Mouse (Mus musculus) embryo, embryonic 9.5 days (tissue): ENCODE measurements around the gene Grifin.

Experiments
- DNase-seq: peaks from one replicate; pipeline ENCODE4 v3.0.0-alpha.2; 2017; ENCODE audit errors: extremely low spot score

Gene Grifin

GRCm38 (mm10) chr5:140589082-140589774, 24.4 kb upstream of the Grifin start:
- DNase-seq, result no peak

- peak; percentile 85 for DNase-seq
These were observed 19.0 kb upstream of the Grifin start for GRCm38 (mm10) chr5:140583732-140584368.

DNA sequence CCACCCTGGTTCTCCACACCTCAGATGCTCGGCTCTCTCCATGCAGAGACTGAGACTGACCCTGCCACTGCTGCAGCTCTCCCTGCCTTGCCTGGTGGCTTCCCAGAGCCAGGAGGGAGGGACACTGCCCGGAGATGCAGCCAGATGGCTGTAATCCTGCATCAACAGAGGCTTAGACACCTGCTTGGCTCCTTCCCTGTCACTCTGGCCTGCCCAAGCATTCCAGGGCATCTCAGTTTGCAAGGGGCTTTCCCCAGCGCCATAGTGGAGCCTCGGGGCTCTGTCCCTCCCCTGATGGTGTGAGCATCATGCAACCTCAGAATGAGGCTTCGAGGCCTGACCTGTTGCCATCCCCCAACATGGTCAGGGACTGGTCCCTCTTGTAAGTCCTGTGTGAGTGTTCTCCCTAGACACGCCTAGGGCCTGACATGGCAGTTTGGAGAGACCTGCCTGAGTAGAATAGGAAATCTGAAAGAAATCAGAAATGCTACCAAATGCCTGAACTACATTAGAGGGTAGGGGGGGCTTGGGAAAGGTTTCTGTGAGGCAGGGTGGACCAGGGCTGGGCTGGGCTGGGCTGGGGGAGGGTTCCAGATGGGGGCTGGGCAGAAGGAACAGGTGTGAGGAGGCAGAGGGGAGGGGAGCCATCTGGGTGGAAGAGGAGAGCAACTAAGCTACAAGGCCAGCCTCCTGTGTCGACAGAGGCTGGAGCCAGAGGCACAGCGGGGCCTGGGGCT, 18.3 kb upstream of the Grifin start:
- no peak for DNase-seq

DNA sequence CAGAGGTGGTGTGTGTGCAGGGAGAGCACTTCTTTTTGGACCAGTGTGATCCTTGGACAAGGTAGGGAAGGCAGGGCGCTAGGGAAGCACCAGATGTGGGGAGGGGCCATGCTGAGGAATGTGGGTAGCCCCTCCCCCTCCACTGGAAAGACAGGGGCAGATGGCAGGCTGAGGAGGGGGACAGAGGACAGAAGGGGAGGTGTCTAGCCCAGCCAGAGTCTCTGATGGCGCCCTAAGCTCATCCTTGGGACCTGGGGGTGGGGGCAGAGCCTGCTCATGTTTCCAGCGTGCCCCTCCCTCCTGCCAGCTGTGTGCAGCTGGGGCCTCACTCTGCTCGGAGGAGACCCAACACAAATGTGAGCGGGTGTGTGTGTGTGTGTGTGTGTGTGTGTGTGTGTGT, 16.7 kb upstream of the Grifin start:
- peak; percentile 80 for DNase-seq

DNA sequence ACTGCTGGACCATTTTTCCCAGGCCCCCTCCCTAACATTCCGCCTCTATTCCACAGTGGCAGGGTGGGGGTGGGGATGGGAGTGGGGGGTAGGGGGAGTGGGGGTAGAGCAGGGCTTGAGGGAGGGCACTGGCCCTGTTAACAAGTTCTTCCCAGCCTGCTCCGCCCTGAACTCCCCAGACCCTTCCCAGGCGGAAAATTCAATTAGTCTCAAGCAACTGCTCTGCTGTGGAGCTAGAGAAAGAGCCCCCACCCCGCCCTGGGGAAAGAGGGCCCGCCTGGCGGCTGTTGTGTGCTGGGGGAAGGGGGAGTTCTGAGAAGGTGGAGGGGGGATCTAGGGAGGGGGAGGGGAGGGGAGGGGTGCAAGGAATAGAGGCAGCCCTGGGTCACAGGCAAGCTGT, 14.9 kb upstream of the Grifin start:
- DNase-seq, result peak; percentile 75

- no peak for DNase-seq
These were observed 14.3 kb upstream of the Grifin start for GRCm38 (mm10) chr5:140579221-140579620.

GRCm38 (mm10) chr5:140575381-140575866, 10.6 kb upstream of the Grifin start:
- DNase-seq, result no peak

DNA sequence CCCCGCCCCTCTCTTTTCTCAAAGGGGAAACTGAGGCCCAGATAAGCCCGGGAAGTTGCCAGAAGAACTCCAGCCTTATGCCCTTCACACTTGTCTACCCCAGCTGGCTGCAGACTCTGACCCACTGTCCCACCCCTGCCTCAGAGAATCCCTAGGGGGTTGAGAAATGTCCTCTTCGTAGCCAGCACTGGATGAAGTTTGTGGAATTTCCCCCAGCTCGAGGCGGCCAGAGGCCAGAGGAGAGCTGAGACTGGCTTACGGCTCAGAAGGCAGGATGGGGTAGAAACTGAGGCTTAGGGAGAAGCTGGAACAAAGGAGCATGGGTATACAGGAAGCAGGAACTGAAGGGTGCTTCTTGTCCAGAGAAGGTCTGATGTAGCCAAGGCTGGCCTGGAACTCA, 7.7 kb upstream of the Grifin start:
- no peak for DNase-seq

DNA sequence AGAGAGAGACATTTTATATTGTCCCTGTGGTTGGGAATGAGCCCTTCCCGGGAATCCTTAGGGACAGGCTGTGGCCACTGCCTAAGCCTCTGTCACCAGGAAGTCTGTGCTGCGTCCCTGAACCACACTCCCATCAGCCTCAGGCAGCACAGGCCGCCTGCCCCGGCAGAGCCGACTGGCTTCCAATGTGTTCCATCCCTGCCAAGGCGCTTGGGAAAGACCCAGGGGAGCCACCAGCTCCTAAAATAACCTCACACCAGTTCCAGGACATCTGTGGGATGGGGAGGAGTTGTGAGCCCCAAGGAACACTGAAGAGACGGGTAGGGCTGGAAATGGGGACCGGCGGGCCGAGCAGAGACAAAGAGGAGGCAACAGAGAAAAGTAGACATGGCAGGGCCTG, 6.8 kb upstream of the Grifin start:
- no peak for DNase-seq

- DNase-seq, result no peak
These were observed 6.3 kb upstream of the Grifin start for GRCm38 (mm10) chr5:140571201-140571600.

GRCm38 (mm10) chr5:140570223-140570870, 5.5 kb upstream of the Grifin start:
- DNase-seq, result no peak

- no peak for DNase-seq
These were observed 4.2 kb upstream of the Grifin start for GRCm38 (mm10) chr5:140569032-140569595.

DNA sequence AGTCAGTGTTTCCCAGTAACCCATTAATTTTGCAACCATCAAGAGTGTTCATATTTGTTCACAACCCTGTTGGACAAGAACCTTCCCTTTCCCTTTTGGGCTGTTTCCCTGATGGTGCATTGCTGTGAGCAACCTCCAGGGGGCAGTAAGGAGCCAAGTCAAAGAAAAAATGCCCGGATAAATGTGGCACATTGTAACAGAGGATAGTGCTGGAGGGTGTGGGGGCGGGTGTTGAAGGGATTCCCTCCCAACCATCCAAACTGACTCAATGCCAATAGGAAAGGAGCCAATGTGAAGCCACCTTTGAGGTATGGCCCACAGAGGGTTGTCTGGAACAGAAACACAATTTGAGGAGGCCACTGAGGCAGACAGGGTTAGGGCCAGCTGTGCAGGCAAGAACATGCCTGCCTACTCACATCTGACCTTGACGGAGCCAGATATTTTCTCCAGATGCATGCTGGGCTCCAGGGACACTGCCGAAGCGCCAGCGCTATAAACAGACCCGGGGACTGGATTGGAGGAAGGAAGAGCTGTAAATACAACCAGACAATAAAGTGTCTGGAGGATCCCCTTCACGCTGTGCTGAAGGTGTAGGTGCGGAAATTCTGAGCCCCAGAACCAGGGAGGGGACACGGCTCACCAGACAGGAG, 3.6 kb upstream of the Grifin start:
- peak; percentile 78 for DNase-seq

DNA sequence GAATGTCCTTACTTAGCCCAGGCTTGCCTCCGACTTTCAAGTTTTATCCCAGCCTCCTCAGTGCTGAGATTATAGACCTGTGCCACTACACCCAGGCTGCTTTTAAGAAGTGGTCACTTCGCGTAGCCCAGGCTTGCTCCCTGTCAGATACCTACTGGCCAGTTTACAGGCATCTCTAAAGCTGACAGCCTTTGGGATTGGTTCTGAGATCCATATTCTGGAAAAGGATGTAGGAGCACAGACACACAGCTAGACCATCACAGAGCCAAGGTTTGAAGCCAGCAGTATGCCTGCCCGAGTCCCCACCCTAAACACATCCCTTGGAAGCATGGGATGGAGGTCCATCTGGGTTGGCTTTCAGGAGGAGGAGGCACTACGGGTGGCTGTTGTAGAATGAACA, 2.9 kb upstream of the Grifin start:
- no peak for DNase-seq

GRCm38 (mm10) chr5:140567321-140567720, 2.5 kb upstream of the Grifin start:
- peak; percentile 57 for DNase-seq

- DNase-seq, result no peak
These were observed 1.4 kb upstream of the Grifin start for GRCm38 (mm10) chr5:140566271-140566670.

GRCm38 (mm10) chr5:140565856-140566255, 985 bp upstream of the Grifin start:
- DNase-seq, result peak; percentile 56

DNA sequence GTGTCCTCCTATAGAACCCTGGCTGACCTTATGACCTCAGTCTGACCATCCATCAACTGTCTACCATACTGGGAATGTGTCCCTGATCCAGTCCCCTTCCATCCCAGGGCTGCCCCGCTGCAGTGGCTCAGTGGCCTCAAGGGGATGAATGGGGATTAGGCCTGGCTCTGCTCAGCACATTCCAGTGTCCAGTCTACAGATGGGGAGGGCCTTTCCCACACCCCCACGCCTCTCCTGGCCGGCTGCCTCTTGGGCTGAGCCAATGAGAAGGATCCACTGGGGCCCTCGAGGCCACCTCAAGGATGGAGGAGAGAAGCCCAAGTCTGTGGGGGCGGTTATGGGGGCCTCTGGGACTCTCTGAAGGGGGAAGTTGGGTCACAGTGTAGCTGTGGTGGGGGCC, 580 bp upstream of the Grifin start:
- no peak for DNase-seq

GRCm38 (mm10) chr5:140562601-140563000, 2.3 kb downstream of the Grifin start:
- DNase-seq, result no peak

DNA sequence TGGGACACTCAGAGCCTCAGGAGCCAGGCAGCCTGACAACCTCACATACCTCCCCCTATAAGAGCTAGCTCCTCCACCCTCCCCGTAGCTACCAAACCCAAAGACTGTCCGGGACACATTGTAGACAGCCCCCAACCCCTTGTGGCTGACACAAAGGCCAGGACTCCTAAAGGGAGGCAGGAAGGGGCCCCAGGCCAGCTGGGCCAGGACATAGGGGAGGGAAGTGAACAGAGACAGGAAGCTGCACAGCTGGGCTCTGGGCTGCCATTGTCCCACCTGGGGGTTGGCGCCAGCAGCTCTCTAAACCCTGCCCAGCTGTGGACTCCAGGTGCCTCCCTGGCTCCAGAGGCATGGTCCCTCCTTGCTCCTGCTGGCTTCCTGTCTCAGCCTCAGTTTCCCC, 8.0 kb downstream of the Grifin start:
- no peak for DNase-seq

DNA sequence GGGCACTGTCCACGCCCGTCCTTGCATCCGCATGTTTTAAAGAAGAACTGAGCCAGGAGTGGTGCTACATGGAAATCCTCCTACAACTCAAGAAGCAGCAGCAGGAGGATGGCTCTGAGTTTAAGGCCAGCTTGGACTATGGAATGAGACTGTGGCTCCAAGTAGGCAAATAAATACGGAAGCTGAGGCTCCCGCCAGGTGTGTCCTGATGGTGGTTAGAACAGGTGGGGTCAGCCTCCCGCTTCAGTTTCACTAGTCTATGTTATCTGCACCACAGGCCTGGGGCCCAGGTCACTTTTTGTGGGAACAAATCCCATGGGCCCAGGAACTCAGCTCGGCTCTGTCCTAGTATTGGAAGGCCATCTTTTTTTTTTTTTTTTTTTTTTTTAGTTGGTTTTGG, 11.2 kb downstream of the Grifin start:
- DNase-seq, result no peak
